Mouse (Mus musculus) heart, embryonic 15.5 days (tissue): ENCODE measurements around the gene P3h4. TPM values are rescaled to one million over a fixed set of nuclear protein-coding genes. Genes with fewer than 3 reads are reported as not detected.
A peak's percentile ranks its signal among the peaks of the same experiment; 100 is the strongest.

Source experiments
- ATAC-seq: fragments of 200-750 bp; cut with Nextera tagmentation; replicated peaks from 2 replicates; pipeline ENCODE4 v1.8.0; 2017; ENCODE audit warnings: low read depth, moderate TSS enrichment; ENCODE audit not compliant: insufficient number of reproducible peaks, insufficient read depth, low FRiP score
- H3K27ac ChIP-seq: fragments of 300-500 bp; sonication (generic); 2 replicates; pipeline ENCODE4 v1.5.1; 2015; ENCODE audit warnings: mild to moderate bottlenecking, inconsistent platforms
- H3K27me3 ChIP-seq: fragments of 300-500 bp; sonication (generic); 2 replicates; pipeline ENCODE4 v1.6.1; 2015; ENCODE audit warnings: inconsistent platforms
- H3K36me3 ChIP-seq: fragments of 300-500 bp; sonication (generic); 2 replicates; pipeline ENCODE4 v1.6.1; 2015; ENCODE audit warnings: mild to moderate bottlenecking, inconsistent platforms
- H3K4me1 ChIP-seq: fragments of 300-500 bp; sonication (generic); replicated peaks from 2 replicates; pipeline ENCODE4 v1.6.1; 2015; ENCODE audit warnings: inconsistent platforms
- H3K4me2 ChIP-seq: fragments of 300-500 bp; sonication (generic); 2 replicates; pipeline ENCODE4 v1.6.1; 2015; ENCODE audit warnings: inconsistent platforms, mild to moderate bottlenecking, moderate library complexity
- H3K4me3 ChIP-seq: fragments of 300-500 bp; sonication (generic); 2 replicates; pipeline ENCODE4 v1.5.1; 2015; ENCODE audit warnings: mild to moderate bottlenecking, inconsistent platforms
- H3K9ac ChIP-seq: fragments of 300-500 bp; sonication (generic); 2 replicates; pipeline ENCODE4 v1.6.1; 2015; ENCODE audit warnings: mild to moderate bottlenecking, inconsistent platforms
- H3K9me3 ChIP-seq: fragments of 300-500 bp; sonication (generic); replicated peaks from 2 replicates; pipeline ENCODE4 v1.6.1; 2016; ENCODE audit warnings: inconsistent platforms
- WGBS: fragments of 180-500 bp; shearing (Covaris S2); methylation state at CpG from one replicate; pipeline ENCODE4 v1.1.7; 2015; ENCODE audit warnings: mixed read lengths; 5-methylcytosine and 5-hydroxymethylcytosine counted together
- polyA plus RNA-seq: library from polyadenylated mRNA; unstranded; fragments of >200 nt; fragmentation: Nextera tagmentation; extraction: Ambion mirVana; gene quantifications from 2 replicates; pipeline ENCODE4 v1.2.1, GENCODE M21; 2015

The P3h4 gene
- polyA plus RNA-seq, 1 experiment from 2014 or later: 48.3 TPM

GRCm38 (mm10) chr11:100398517-100398916 is 16.1 kb downstream of the P3h4 start:
- H3K4me1 ChIP-seq: peaks cover 75% of the 10 kb centered on the region
- no peak overlapping the region for H3K9ac ChIP-seq
- no peak overlapping the region for H3K27ac ChIP-seq
- no peaks in the 10 kb centered on the region for H3K9me3 ChIP-seq
- no peak overlapping the region for H3K4me2 ChIP-seq
- H3K36me3 ChIP-seq: no peaks in the 10 kb centered on the region
- ATAC-seq: no peak
- 91% methylated on average over 7 of the region's 7 CpGs for WGBS
- no peaks in the 10 kb centered on the region for H3K27me3 ChIP-seq
- H3K4me3 ChIP-seq: no peak overlapping the region

DNA sequence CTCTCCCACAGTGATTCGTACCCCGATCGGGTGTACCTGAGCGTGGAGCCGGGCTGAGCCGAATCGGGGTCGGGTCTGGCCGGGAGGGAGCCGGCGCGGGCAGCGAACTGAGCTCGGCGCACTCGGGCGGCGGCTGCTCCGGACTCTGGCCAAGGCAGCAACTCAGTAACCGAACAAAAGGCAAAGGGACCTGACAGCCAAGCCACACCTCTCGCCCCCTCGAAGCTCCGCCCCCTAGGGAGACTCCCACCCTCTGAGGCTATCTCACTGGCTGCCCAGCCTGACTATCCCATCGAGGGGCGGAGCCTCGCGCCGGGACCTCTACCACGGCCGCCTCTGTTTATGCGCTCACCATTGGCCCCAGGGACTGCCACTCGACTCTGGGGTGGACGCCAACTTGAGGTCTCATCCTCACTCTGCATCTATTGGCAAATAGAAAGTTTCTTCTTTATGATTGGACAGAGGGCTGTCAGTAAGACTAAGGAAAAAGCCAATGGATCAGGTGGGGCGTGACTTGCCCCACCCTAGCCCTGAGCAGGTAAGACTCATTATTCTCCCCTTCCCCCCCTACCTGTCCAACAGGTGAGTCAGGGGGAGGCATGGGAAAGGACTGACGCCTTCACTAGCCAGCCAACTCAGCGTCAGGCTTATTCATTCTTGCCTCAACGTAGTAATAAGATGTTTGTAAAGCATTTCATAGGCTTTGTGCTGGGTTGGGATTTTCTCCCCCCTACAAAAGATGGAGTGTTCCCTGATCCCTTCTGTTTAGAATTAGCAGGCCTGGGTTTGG is 16.8 kb downstream of the P3h4 start, which contains the start of gene Jup:
TSS of gene Jup (minus strand) at position 164 of the 790 bp plus-strand sequence.
- peak within 1 kb of the TSS; percentile 81 for H3K4me2 ChIP-seq
- H3K27ac ChIP-seq: peak within 1 kb of the TSS; percentile 87
- H3K36me3 ChIP-seq: no peaks in the 10 kb centered on the region
- peak within 1 kb of the TSS; percentile 86 for H3K9ac ChIP-seq
- H3K4me3 ChIP-seq: peak within 1 kb of the TSS; percentile 73
- H3K27me3 ChIP-seq: no peaks in the 10 kb centered on the region
- WGBS: 2% methylated on average over 37 of the region's 37 CpGs
- H3K9me3 ChIP-seq: no peaks in the 10 kb centered on the region
- peaks cover 76% of the 10 kb centered on the region for H3K4me1 ChIP-seq
- ATAC-seq: peak; percentile 96

GRCm38 (mm10) chr11:100396886-100397599 is 17.6 kb downstream of the P3h4 start:
- no peaks in the 10 kb centered on the region for H3K9me3 ChIP-seq
- peaks cover 76% of the 10 kb centered on the region for H3K4me1 ChIP-seq
- WGBS: 1% methylated on average over 42 of the region's 42 CpGs
- H3K9ac ChIP-seq: peak overlapping the region; percentile 86
- peak; percentile 26 for ATAC-seq
- H3K27me3 ChIP-seq: no peaks in the 10 kb centered on the region
- peak overlapping the region; percentile 73 for H3K4me3 ChIP-seq
- H3K4me2 ChIP-seq: peak overlapping the region; percentile 81
- H3K27ac ChIP-seq: peak overlapping the region; percentile 87
- no peaks in the 10 kb centered on the region for H3K36me3 ChIP-seq

- no peak; the same call in 1 of the 2 replicates for ATAC-seq
- peaks cover 76% of the 10 kb centered on the region for H3K4me1 ChIP-seq
- 8% methylated on average over 17 of the region's 17 CpGs for WGBS
Measured at GRCm38 (mm10) chr11:100395861-100396631, 18.6 kb downstream of the P3h4 start.

GRCm38 (mm10) chr11:100395200-100395599 is 19.4 kb downstream of the P3h4 start:
- H3K4me3 ChIP-seq: peak overlapping the region; percentile 73
- H3K9ac ChIP-seq: peak overlapping the region; percentile 86
- no peaks in the 10 kb centered on the region for H3K27me3 ChIP-seq
- H3K27ac ChIP-seq: peak overlapping the region; percentile 87
- H3K4me1 ChIP-seq: peaks cover 76% of the 10 kb centered on the region
- WGBS: 10% methylated on average over 11 of the region's 11 CpGs
- no peak for ATAC-seq
- H3K36me3 ChIP-seq: no peaks in the 10 kb centered on the region
- H3K9me3 ChIP-seq: no peaks in the 10 kb centered on the region
- peak overlapping the region; percentile 81 for H3K4me2 ChIP-seq

More at GRCm38 (mm10) chr11:100395861-100396631, 18.6 kb downstream of the P3h4 start:
- Histone ChIP-seq H3K36me3 (no peaks in the 10 kb centered on the region), H3K4me2 (peak overlapping the region; percentile 81), H3K9me3 (no peaks in the 10 kb centered on the region), H3K9ac (peak overlapping the region; percentile 86), H3K27me3 (no peaks in the 10 kb centered on the region), H3K4me3 (peak overlapping the region; percentile 73), H3K27ac (peak overlapping the region; percentile 87)

- Histone ChIP-seq H3K4me1 (peaks cover 76% of the 10 kb centered on the region), H3K9me3 (no peaks in the 10 kb centered on the region), H3K27me3 (no peaks in the 10 kb centered on the region), H3K36me3 (no peaks in the 10 kb centered on the region), H3K27ac (peak overlapping the region; percentile 87), H3K4me3 (peak overlapping the region; percentile 73), H3K4me2 (peak overlapping the region; percentile 81), H3K9ac (peak overlapping the region; percentile 86)
- ATAC-seq: no peak
- WGBS: 53% methylated on average over 5 of the region's 5 CpGs
Measured at GRCm38 (mm10) chr11:100394353-100395074, 20.1 kb downstream of the P3h4 start.

GRCm38 (mm10) chr11:100393733-100394132 is 20.9 kb downstream of the P3h4 start:
- WGBS: 46% methylated on average over 7 of the region's 7 CpGs
- Histone ChIP-seq H3K4me2 (peak overlapping the region; percentile 19), H3K9me3 (no peaks in the 10 kb centered on the region), H3K4me1 (peaks cover 81% of the 10 kb centered on the region), H3K9ac (no peak overlapping the region), H3K4me3 (peak overlapping the region; percentile 6; the same call in 1 of the 2 replicates), H3K27me3 (no peaks in the 10 kb centered on the region), H3K27ac (no peak overlapping the region), H3K36me3 (no peaks in the 10 kb centered on the region)
- no peak for ATAC-seq

DNA sequence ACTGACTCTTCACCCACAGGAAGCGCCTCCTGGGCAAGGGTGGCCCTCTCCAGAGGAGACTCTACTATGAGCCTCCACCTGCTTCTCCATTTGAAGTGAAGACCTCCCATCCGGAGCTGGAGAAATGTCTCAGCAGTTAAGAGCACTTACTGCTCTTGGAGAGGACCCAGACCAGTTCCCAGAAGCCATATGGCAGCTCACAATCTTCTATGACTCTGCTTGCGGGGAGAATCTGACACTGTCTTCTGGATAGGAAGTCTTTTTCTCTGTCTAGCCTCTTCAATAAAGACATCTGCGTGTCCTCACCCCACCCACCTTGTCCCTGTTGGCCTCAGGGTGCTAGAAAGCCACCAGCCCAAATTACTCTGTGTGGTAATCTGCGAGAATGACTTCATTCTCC is 21.7 kb downstream of the P3h4 start:
- no peak for ATAC-seq
- whole genome bisulfite sequencing: 73% methylated on average over 5 of the region's 5 CpGs
- H3K27me3 ChIP-seq: no peaks in the 10 kb centered on the region
- H3K4me1 ChIP-seq: peaks cover 86% of the 10 kb centered on the region
- H3K9ac ChIP-seq: no peak overlapping the region
- no peaks in the 10 kb centered on the region for H3K9me3 ChIP-seq
- H3K4me2 ChIP-seq: 0 out of 2 replicates have a peak overlapping the region, but pooled peaks have one; percentile 19
- H3K36me3 ChIP-seq: no peaks in the 10 kb centered on the region
- H3K27ac ChIP-seq: peak overlapping the region; percentile 32; the same call in 1 of the 2 replicates
- no peak overlapping the region for H3K4me3 ChIP-seq

GRCm38 (mm10) chr11:100391884-100392345 is 22.7 kb downstream of the P3h4 start:
- WGBS: 93% methylated on average over 7 of the region's 7 CpGs
- no peak overlapping the region for H3K4me3 ChIP-seq
- H3K9ac ChIP-seq: no peak overlapping the region
- no peaks in the 10 kb centered on the region for H3K27me3 ChIP-seq
- H3K36me3 ChIP-seq: no peaks in the 10 kb centered on the region
- no peak for ATAC-seq
- H3K9me3 ChIP-seq: no peaks in the 10 kb centered on the region
- H3K27ac ChIP-seq: peak overlapping the region; percentile 88
- peaks cover 96% of the 10 kb centered on the region for H3K4me1 ChIP-seq
- no peak overlapping the region for H3K4me2 ChIP-seq

DNA sequence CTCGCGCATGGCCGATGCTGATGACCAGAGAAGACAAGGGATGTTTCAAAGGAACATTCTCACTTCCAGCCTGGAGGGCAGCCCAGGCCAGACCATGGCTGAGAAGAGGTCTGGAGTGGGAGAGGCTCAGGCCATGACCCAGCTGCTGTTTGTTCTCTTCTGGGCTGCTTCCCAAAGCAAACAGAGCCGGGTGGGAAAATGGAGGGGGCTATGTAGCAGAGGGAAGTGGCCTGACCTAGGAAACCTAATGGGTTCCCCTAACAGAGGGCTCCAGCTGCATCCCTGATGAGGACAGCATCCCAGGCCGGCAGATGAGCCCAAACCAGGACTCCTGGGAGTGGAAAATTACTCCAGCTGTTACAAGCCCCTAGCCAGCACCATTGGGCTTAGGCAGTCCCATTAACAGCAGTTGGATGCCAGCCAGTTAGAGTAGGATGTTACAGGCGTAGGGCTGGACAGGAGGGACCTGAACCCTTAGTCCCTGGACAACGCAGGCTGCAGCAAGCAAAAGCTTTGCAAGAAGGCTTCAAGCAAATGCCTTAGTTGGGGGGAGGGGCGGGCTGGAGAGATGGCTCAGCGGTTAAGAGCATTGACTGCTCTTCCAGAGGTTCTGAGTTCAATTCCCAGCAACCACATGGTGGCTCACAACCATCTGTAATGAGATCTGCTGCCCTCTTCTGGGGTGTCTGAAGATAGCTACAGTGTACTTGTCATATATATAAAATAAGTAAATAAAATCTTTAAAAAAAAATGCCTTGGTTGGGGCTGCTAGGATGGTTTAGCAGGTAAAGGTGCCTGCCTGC is 23.4 kb downstream of the P3h4 start:
- Histone ChIP-seq H3K27me3 (no peaks in the 10 kb centered on the region), H3K4me1 (peaks cover 99% of the 10 kb centered on the region), H3K36me3 (no peaks in the 10 kb centered on the region; the same call in 1 of the 2 replicates), H3K9ac (peak overlapping the region; percentile 32; the same call in 1 of the 2 replicates), H3K4me3 (peak overlapping the region; percentile 9; the same call in 1 of the 2 replicates), H3K4me2 (peak overlapping the region; percentile 48), H3K9me3 (no peaks in the 10 kb centered on the region), H3K27ac (peak overlapping the region; percentile 88)
- peak; percentile 50 for ATAC-seq
- 38% methylated on average over 9 of the region's 9 CpGs for WGBS
